Mouse (Mus musculus) spleen, postnatal 14 days (tissue): ENCODE data around the gene Cacna1e.

Source experiments
- DNase-seq, 2 experiments: peaks; one replicate each; pipeline ENCODE4 v3.0.0; 2021 to 2022; ENCODE audit warnings: low spot score in 2 of 2

Cacna1e gene

DNA sequence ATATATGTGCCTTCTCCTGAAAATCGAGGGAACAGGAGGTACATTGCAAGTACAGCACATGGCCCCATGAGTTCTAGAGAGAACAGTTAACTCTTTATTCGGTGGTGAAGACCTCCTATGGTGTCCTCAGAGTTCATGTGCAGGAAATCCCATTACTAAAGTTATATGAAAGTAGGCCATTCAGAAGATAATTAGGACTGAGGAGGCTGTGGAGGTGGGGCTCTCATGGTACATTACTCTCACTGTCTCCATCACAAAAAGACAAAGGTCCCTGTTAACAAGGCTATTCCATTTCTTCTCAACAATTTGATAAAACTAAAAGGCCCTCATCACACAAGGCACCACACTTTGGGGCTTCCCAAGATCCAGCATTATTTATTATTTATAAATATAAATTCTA, 475.2 kb downstream of the Cacna1e start:
- DNase-seq, result no peak

DNA sequence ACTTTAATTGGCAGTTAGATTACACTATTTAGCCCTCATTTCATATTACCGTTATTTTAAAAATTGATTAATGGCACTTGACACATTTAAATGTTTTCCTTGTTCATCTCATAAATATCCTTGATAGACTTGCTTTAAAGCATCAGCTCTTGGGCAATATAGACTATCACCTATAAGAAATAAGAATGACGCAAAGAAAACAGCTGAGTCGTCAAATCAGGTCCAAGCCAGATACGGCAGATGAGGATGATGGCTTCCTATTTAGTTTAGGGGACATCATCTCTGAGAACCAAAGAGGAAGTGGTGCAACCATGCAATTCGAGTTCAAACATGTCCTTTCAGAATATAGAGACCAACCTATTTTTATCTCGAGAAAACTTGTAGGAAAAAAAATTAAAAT, 492.3 kb downstream of the Cacna1e start:
- no peak for DNase-seq
